Mouse (Mus musculus) kidney, postnatal 36 days (tissue): ENCODE measurements around the gene Hgfac.

Experiments
- DNase-seq, 2 experiments: peaks; one replicate each; pipeline ENCODE4 v3.0.0; 2021 to 2022; ENCODE audit warnings: mixed read lengths in 2 of 2

The Hgfac gene

GRCm38 (mm10) chr5:35041268-35041829 is at the start of gene Hgfac:
Gene Hgfac, plus strand, starts transcription at chr5:35041509.
- peak; percentile 90 to 95 for DNase-seq

- DNase-seq, result no peak
Measured at GRCm38 (mm10) chr5:34998754-34999153, 42.6 kb upstream of the Hgfac start.

GRCm38 (mm10) chr5:34999281-34999680 is 42.0 kb upstream of the Hgfac start:
- DNase-seq, result no peak

GRCm38 (mm10) chr5:35000323-35000722 is 41.0 kb upstream of the Hgfac start:
- no peak for DNase-seq

- DNase-seq, result no peak
Measured at GRCm38 (mm10) chr5:35001144-35001543, 40.2 kb upstream of the Hgfac start.

- DNase-seq, result peak in 1 of 2 experiments; percentile 14
Measured at GRCm38 (mm10) chr5:35003611-35004162, 37.6 kb upstream of the Hgfac start.

GRCm38 (mm10) chr5:35004769-35005168 is 36.5 kb upstream of the Hgfac start:
- DNase-seq, result no peak

- DNase-seq, result no peak
Measured at GRCm38 (mm10) chr5:35005659-35006058, 35.6 kb upstream of the Hgfac start.

GRCm38 (mm10) chr5:35006599-35006998 is 34.7 kb upstream of the Hgfac start:
- no peak for DNase-seq

GRCm38 (mm10) chr5:35009163-35009562 is 32.1 kb upstream of the Hgfac start:
- no peak for DNase-seq

- DNase-seq, result no peak
Measured at GRCm38 (mm10) chr5:35010656-35011055, 30.7 kb upstream of the Hgfac start.

GRCm38 (mm10) chr5:35011156-35011923 is 30.0 kb upstream of the Hgfac start:
- DNase-seq, result no peak

- no peak for DNase-seq
Measured at GRCm38 (mm10) chr5:35014036-35014435, 27.3 kb upstream of the Hgfac start.

GRCm38 (mm10) chr5:35019673-35020300 is 21.5 kb upstream of the Hgfac start:
- no peak for DNase-seq

GRCm38 (mm10) chr5:35020410-35021241 is 20.7 kb upstream of the Hgfac start:
- DNase-seq, result no peak

- peak; percentile 47 to 81 for DNase-seq
Measured at GRCm38 (mm10) chr5:35024975-35025374, 16.3 kb upstream of the Hgfac start.

- DNase-seq, result no peak
Measured at GRCm38 (mm10) chr5:35029303-35029702, 12.0 kb upstream of the Hgfac start.

GRCm38 (mm10) chr5:35029755-35030154 is 11.6 kb upstream of the Hgfac start:
- no peak for DNase-seq

- peak in 1 of 2 experiments; percentile 45 for DNase-seq
Measured at GRCm38 (mm10) chr5:35033068-35033467, 8.2 kb upstream of the Hgfac start.

- DNase-seq, result no peak
Measured at GRCm38 (mm10) chr5:35033619-35034018, 7.7 kb upstream of the Hgfac start.

GRCm38 (mm10) chr5:35035141-35035540 is 6.2 kb upstream of the Hgfac start:
- DNase-seq, result no peak

- peak; percentile 19 to 43 for DNase-seq
Measured at GRCm38 (mm10) chr5:35035795-35036194, 5.5 kb upstream of the Hgfac start.

GRCm38 (mm10) chr5:35037438-35037837 is 3.9 kb upstream of the Hgfac start:
- no peak for DNase-seq
